Mouse (Mus musculus): ENCODE data around the gene Rsc1a1. TPM values are rescaled to one million over a fixed set of nuclear protein-coding genes. Genes with fewer than 3 reads are reported as not detected.

Rsc1a1 gene
- total and polyA plus RNA-seq, 3 experiments, result 7.7 TPM; not detected in 2

DNA sequence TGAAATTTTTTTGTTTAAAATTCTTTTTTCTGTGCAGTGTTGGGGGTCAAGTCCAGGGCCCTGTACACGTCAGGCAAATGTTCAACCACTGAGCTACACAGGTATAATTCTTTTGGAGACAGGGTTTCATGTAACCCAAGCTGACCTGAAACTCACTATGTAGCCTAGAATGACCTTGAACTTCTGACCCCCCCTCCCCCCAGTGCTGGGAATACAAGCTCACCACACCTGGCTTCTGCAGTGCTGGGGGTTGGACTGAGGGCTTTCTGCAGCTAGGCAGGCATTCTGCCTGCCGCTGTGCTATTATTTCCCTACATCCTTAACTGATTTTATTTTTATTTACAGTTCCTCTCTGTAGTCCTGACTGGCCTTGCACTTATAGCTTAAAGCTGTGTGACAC, 6.4 kb downstream of the Rsc1a1 start:
- peaks cover 4 to 13% of the 10 kb centered on the region in 2 experiments; a peak in 3 of 4 replicates for H3K4me1 ChIP-seq (ENCODE audit: control insufficient read depth in 1 of 2, insufficient read depth in 2 of 2, low read length in 2 of 2)
- no peaks in the 10 kb centered on the region for H3K27me3 ChIP-seq (ENCODE audit: control insufficient read depth in 1 of 2, insufficient read depth in 2 of 2, low read length in 2 of 2)
- no peak for DNase-seq (ENCODE audit: low read depth, low spot score)
- no peak overlapping the region for H3K4me3 ChIP-seq (ENCODE audit: control insufficient read depth in 1 of 2, insufficient read depth in 1 of 2, low read depth in 2 of 2, low read length in 2 of 2)
- TF ChIP-seq RAD21 (IDR thresholded peaks at IDR 0.05; ENCODE audit: low read depth, low read length) (no peak), MXI1 (IDR thresholded peaks at IDR 0.05; ENCODE audit: low read depth, low read length) (no peak), POLR2AphosphoS2 (IDR thresholded peaks at IDR 0.05; ENCODE audit: low read length) (0 out of 2 replicates have a peak, but pooled peaks have one; percentile 40)
- peaks cover 0 to 16% of the 10 kb centered on the region in 2 experiments; a peak in 3 of 4 replicates for H3K36me3 ChIP-seq (ENCODE audit: control insufficient read depth in 1 of 2, insufficient read depth in 2 of 2, low read length in 2 of 2)
- 0 out of 2 replicates have a peak, but pooled peaks cover 2% of the 10 kb centered on the region for H3K79me2 ChIP-seq (ENCODE audit: control insufficient read depth, insufficient read depth, low read length, poor library complexity)
- no peak overlapping the region for H3K9ac ChIP-seq (ENCODE audit: control insufficient read depth, low read depth, low read length, poor library complexity, severe bottlenecking)
- H3K9me3 ChIP-seq (replicated peaks; ENCODE audit: insufficient read depth, low read length), result no peaks in the 10 kb centered on the region
- H3K27ac ChIP-seq (ENCODE audit: control insufficient read depth, low read depth, low read length), result no peak overlapping the region

DNA sequence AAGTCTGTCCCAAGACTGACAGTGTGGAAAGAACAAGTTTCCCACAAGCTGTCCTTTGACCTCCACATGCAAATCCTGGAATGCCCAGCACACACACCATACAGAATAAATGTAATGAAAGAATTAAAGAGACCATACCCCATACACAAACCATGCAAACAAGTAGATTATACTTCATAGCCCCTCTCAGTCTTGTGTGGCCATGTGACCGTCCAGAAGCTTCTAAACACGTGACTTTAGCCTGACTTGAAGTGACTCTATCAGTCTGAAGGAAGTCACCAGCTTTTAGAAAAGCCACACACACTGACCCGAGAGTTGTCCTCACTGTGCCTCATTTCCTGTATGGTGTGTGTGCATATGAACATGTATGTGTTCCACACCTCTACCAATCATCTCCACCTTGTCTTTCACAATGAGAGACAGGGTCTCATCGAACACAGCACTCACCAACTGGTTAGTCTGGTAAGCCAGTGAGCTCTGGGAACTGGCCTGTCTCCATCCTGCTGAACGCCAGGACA, 8.9 kb downstream of the Rsc1a1 start:
- Histone ChIP-seq H3K27ac (ENCODE audit: control insufficient read depth, low read depth, low read length) (no peak overlapping the region), H3K4me3 (ENCODE audit: control insufficient read depth in 1 of 2, insufficient read depth in 1 of 2, low read depth in 2 of 2, low read length in 2 of 2) (no peak overlapping the region), H3K79me2 (ENCODE audit: control insufficient read depth, insufficient read depth, low read length, poor library complexity) (no peaks in the 10 kb centered on the region), H3K36me3 (ENCODE audit: control insufficient read depth in 1 of 2, insufficient read depth in 2 of 2, low read length in 2 of 2) (peaks cover 0 to 14% of the 10 kb centered on the region in 2 experiments; a peak in 3 of 4 replicates), H3K27me3 (ENCODE audit: control insufficient read depth in 1 of 2, insufficient read depth in 2 of 2, low read length in 2 of 2) (no peaks in the 10 kb centered on the region), H3K9me3 (replicated peaks; ENCODE audit: insufficient read depth, low read length) (no peaks in the 10 kb centered on the region), H3K9ac (ENCODE audit: control insufficient read depth, low read depth, low read length, poor library complexity, severe bottlenecking) (no peak overlapping the region), H3K4me1 (ENCODE audit: control insufficient read depth in 1 of 2, insufficient read depth in 2 of 2, low read length in 2 of 2) (peaks cover 4 to 13% of the 10 kb centered on the region in 2 experiments; a peak in 3 of 4 replicates)
- DNase-seq (ENCODE audit: low read depth, low spot score), result no peak
- TF ChIP-seq EP300 (IDR thresholded peaks at IDR 0.05; ENCODE audit: low read depth in 1 of 2, low read length in 2 of 2), result no peak
- no peak for TF ChIP-seq RCOR1 (IDR thresholded peaks at IDR 0.05; ENCODE audit: low read depth, low read length)
- TF ChIP-seq ZKSCAN1 (IDR thresholded peaks at IDR 0.05; ENCODE audit: low read depth, low read length), result no peak
- TF ChIP-seq MAFK (IDR thresholded peaks at IDR 0.05; ENCODE audit: borderline replicate concordance, low read depth, low read length), result no peak
- TF ChIP-seq POLR2AphosphoS2 (IDR thresholded peaks at IDR 0.05; ENCODE audit: low read length), result no peak; the same call in 1 of the 2 replicates
- TF ChIP-seq ZC3H11A (IDR thresholded peaks at IDR 0.05; ENCODE audit: low read depth, low read length), result no peak
- no peak for TF ChIP-seq NELFE (IDR thresholded peaks at IDR 0.05; ENCODE audit: low read depth, low read length)
- no peak for TF ChIP-seq SIN3A (IDR thresholded peaks at IDR 0.05; ENCODE audit: low read length)

DNA sequence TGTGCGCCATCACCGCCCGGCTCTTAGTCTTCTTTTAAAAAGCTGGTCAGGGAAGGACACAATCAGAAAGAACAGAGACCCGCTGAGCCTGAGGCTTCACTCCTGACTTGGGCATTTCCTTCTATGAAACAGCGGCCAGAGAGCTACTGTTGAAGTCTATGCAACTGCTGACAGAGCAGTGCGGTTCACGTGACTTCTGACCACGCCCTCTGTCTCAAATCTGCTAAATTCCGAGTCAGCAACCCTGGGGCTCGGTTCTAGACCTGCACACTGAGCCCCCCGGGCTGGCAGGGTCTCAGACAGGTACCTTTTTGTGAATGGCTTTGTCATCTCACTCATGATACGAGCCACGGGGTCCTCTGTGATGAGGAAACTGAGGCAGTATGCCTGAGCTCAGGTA, 13.1 kb downstream of the Rsc1a1 start:
- H3K4me1 ChIP-seq (ENCODE audit: control insufficient read depth in 1 of 2, insufficient read depth in 2 of 2, low read length in 2 of 2), result peaks cover 3 to 4% of the 10 kb centered on the region in 2 experiments; a peak in 2 of 4 replicates

More for the DNA sequence above, 13.1 kb downstream of the Rsc1a1 start:
- no peaks in the 10 kb centered on the region for H3K27me3 ChIP-seq (ENCODE audit: control insufficient read depth in 1 of 2, insufficient read depth in 2 of 2, low read length in 2 of 2)
- no peaks in the 10 kb centered on the region for H3K79me2 ChIP-seq (ENCODE audit: control insufficient read depth, insufficient read depth, low read length, poor library complexity)
- no peak for DNase-seq (ENCODE audit: low read depth, low spot score)
- no peak overlapping the region for H3K27ac ChIP-seq (ENCODE audit: control insufficient read depth, low read depth, low read length)
- no peak overlapping the region for H3K4me3 ChIP-seq (ENCODE audit: control insufficient read depth in 1 of 2, insufficient read depth in 1 of 2, low read depth in 2 of 2, low read length in 2 of 2)
- H3K36me3 ChIP-seq (ENCODE audit: control insufficient read depth in 1 of 2, insufficient read depth in 2 of 2, low read length in 2 of 2), result peaks cover 0 to 4% of the 10 kb centered on the region in 2 experiments; a peak in 1 of 4 replicates
- H3K9me3 ChIP-seq (replicated peaks; ENCODE audit: insufficient read depth, low read length), result no peaks in the 10 kb centered on the region
- no peak overlapping the region for H3K9ac ChIP-seq (ENCODE audit: control insufficient read depth, low read depth, low read length, poor library complexity, severe bottlenecking)
- TF ChIP-seq USF1 (IDR thresholded peaks at IDR 0.05; ENCODE audit: low read depth, low read length), result peak; percentile 81
- no peak for TF ChIP-seq GATA1 (IDR thresholded peaks at IDR 0.05; ENCODE audit: low read depth, low read length)
- no peak for TF ChIP-seq GABPA (IDR thresholded peaks at IDR 0.05; ENCODE audit: low read depth, low read length)
- no peak for TF ChIP-seq HCFC1 (IDR thresholded peaks at IDR 0.05; ENCODE audit: low read depth, low read length)
